Mouse (Mus musculus): Measurements from ENCODE around the gene Zdhhc19. TPM values are rescaled to one million over a fixed set of nuclear protein-coding genes. Genes with fewer than 3 reads are reported as not detected.

Gene Zdhhc19
- total and polyA plus RNA-seq, 3 experiments: 0.58 to 1.4 TPM; not detected in 1

DNA sequence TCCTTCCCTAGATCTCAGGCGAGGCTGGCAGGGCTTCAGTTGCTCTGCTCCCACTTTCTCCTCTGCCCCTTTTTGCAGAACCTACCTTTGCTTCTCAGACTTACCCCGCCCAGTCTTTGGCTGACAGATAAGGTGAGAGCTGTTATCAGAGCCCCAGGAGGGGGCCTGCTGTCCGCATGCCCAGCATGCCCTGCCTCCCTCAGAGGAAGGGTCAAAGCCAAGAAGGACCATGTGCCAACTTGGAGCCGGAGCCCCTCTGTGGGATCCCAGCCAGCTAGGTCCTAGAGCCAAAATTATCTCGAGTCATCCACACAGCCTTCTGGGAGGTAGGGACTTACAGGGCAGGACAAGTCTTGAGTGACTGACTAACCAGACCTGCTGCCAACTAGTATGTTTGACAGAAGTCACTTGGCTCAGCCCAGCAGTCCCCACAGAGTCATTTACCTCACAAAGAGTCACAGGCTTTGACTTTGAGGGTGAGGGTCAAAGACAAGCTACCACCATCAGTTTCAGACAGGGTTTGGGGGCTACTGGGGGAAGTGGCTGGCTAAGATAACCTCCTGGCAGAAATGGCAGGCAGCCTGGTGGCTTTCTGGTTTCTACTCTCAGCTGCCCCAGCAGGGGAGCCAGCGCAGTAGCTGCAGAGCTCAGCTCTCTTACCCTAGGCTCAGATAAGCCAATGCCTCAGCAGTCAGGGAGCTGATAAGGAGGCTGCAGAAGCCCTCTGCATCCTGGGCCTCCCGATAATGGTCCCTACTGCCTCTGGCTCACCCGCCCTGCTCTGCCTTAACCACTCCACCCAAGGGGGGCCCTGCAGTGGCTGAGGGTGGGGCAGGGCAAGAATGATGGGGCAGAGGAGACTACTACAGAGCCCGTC is 13.2 kb downstream of the Zdhhc19 start (continued):
- peak; percentile 57; the same call in 1 of the 2 replicates for TF ChIP-seq NELFE (IDR thresholded peaks at IDR 0.05; ENCODE audit: low read depth, low read length)
- TF ChIP-seq ZNF384 (IDR thresholded peaks at IDR 0.05; ENCODE audit: low read depth, low read length): peak; percentile 35; the same call in 1 of the 2 replicates
- TF ChIP-seq ZC3H11A (IDR thresholded peaks at IDR 0.05; ENCODE audit: low read depth, low read length): 0 out of 2 replicates have a peak, but pooled peaks have one; percentile 2
- 0 out of 2 replicates have a peak, but pooled peaks have one; percentile 8 for TF ChIP-seq MEF2A (IDR thresholded peaks at IDR 0.05; ENCODE audit: extremely low read depth, insufficient replicate concordance, low read depth, low read length, poor library complexity, severe bottlenecking)
- 0 out of 2 replicates have a peak, but pooled peaks have one; percentile 36 for TF ChIP-seq GABPA (IDR thresholded peaks at IDR 0.05; ENCODE audit: low read depth, low read length)

GRCm38 (mm10) chr16:32510399-32511337 is 14.6 kb downstream of the Zdhhc19 start:
- DNase-seq (ENCODE audit: low read depth, low spot score): peak; percentile 57
- H3K4me3 ChIP-seq (ENCODE audit: control insufficient read depth in 1 of 2, insufficient read depth in 1 of 2, low read depth in 2 of 2, low read length in 2 of 2): no peak overlapping the region

DNA sequence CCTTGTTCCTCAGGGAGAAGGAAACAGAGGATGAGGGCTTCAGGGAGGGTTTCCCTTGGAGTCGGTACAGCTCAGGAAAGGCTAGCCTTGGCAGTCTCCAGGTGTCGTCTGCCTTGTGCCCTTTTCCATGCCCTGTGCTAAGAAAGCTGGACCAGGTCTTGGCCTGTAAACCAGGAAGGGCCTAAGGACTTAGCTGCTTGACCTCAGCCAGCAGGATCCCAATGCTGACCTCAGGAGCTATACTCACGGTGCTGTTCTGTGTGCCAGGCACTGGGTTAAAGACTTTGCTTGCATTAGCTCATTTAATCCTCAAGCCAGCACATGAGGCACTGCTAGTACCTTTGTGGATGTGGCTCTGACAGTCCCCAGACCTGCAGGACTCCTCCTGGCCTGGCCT is 15.3 kb downstream of the Zdhhc19 start:
- peaks cover 19 to 35% of the 10 kb centered on the region in 2 experiments for H3K4me1 ChIP-seq (ENCODE audit: control insufficient read depth in 1 of 2, insufficient read depth in 2 of 2, low read length in 2 of 2)
- 0 out of 2 replicates have a peak overlapping the region, but pooled peaks have one; percentile 16 for H3K27ac ChIP-seq (ENCODE audit: control insufficient read depth, low read depth, low read length)
- no peak overlapping the region; the same call in 1 of the 2 replicates for H3K9ac ChIP-seq (ENCODE audit: control insufficient read depth, low read depth, low read length, poor library complexity, severe bottlenecking)
- no peak for DNase-seq (ENCODE audit: low read depth, low spot score)
- peaks cover 0 to 39% of the 10 kb centered on the region in 2 experiments; a peak in 2 of 4 replicates for H3K36me3 ChIP-seq (ENCODE audit: control insufficient read depth in 1 of 2, insufficient read depth in 2 of 2, low read length in 2 of 2)
- H3K79me2 ChIP-seq (ENCODE audit: control insufficient read depth, insufficient read depth, low read length, poor library complexity): no peaks in the 10 kb centered on the region; the same call in 1 of the 2 replicates
- H3K4me3 ChIP-seq (ENCODE audit: control insufficient read depth in 1 of 2, insufficient read depth in 1 of 2, low read depth in 2 of 2, low read length in 2 of 2): no peak overlapping the region
- no peaks in the 10 kb centered on the region for H3K27me3 ChIP-seq (ENCODE audit: control insufficient read depth in 1 of 2, insufficient read depth in 2 of 2, low read length in 2 of 2)
- H3K9me3 ChIP-seq (replicated peaks; ENCODE audit: insufficient read depth, low read length): no peaks in the 10 kb centered on the region
- no peak for TF ChIP-seq UBTF (IDR thresholded peaks at IDR 0.05; ENCODE audit: borderline replicate concordance, insufficient read depth, low read depth, low read length)
- no peak for TF ChIP-seq CHD1 (IDR thresholded peaks at IDR 0.05; ENCODE audit: low read depth, low read length)
- no peak for TF ChIP-seq ETS1 (IDR thresholded peaks at IDR 0.05; ENCODE audit: low read depth, low read length)
- TF ChIP-seq HCFC1 (IDR thresholded peaks at IDR 0.05; ENCODE audit: low read depth, low read length): no peak
- TF ChIP-seq GATA1 (IDR thresholded peaks at IDR 0.05; ENCODE audit: low read depth, low read length): no peak
- TF ChIP-seq TAL1 (IDR thresholded peaks at IDR 0.05; ENCODE audit: low read length): no peak
- TF ChIP-seq SMC3 (IDR thresholded peaks at IDR 0.05; ENCODE audit: low read depth, low read length): no peak
- TF ChIP-seq MEF2A (IDR thresholded peaks at IDR 0.05; ENCODE audit: extremely low read depth, insufficient replicate concordance, low read depth, low read length, poor library complexity, severe bottlenecking): no peak
- no peak for TF ChIP-seq POLR2AphosphoS2 (IDR thresholded peaks at IDR 0.05; ENCODE audit: low read length)
- TF ChIP-seq CHD2 (IDR thresholded peaks at IDR 0.05; ENCODE audit: low read length): no peak
- TF ChIP-seq USF2 (IDR thresholded peaks at IDR 0.05; ENCODE audit: borderline replicate concordance in 1 of 2, insufficient read depth in 1 of 2, low read depth in 1 of 2, low read length in 2 of 2): no peak
- no peak for TF ChIP-seq RCOR1 (IDR thresholded peaks at IDR 0.05; ENCODE audit: low read depth, low read length)
- TF ChIP-seq JUND (IDR thresholded peaks at IDR 0.05; ENCODE audit: low read depth, low read length): no peak
- no peak for TF ChIP-seq CTCF (IDR thresholded peaks at IDR 0.05 in 2 of 3, conservative IDR thresholded peaks at IDR 0.05 in 1 of 3; ENCODE audit: control insufficient read depth in 1 of 3, insufficient read depth in 1 of 3, low read depth in 2 of 3, low read length in 3 of 3, poor library complexity in 1 of 3, severe bottlenecking in 1 of 3)
- TF ChIP-seq TBP (IDR thresholded peaks at IDR 0.05; ENCODE audit: low read depth, low read length): no peak

More at GRCm38 (mm10) chr16:32510399-32511337, 14.6 kb downstream of the Zdhhc19 start:
- Histone ChIP-seq H3K9ac (ENCODE audit: control insufficient read depth, low read depth, low read length, poor library complexity, severe bottlenecking) (peak overlapping the region; percentile 69), H3K4me1 (ENCODE audit: control insufficient read depth in 1 of 2, insufficient read depth in 2 of 2, low read length in 2 of 2) (peaks cover 19 to 31% of the 10 kb centered on the region in 2 experiments), H3K27me3 (ENCODE audit: control insufficient read depth in 1 of 2, insufficient read depth in 2 of 2, low read length in 2 of 2) (no peaks in the 10 kb centered on the region), H3K9me3 (replicated peaks; ENCODE audit: insufficient read depth, low read length) (no peaks in the 10 kb centered on the region), H3K36me3 (ENCODE audit: control insufficient read depth in 1 of 2, insufficient read depth in 2 of 2, low read length in 2 of 2) (peaks cover 0 to 37% of the 10 kb centered on the region in 2 experiments; a peak in 2 of 4 replicates), H3K79me2 (ENCODE audit: control insufficient read depth, insufficient read depth, low read length, poor library complexity) (no peaks in the 10 kb centered on the region; the same call in 1 of the 2 replicates), H3K27ac (ENCODE audit: control insufficient read depth, low read depth, low read length) (peak overlapping the region; percentile 98)
- TF ChIP-seq CTCF (IDR thresholded peaks at IDR 0.05 in 2 of 3, conservative IDR thresholded peaks at IDR 0.05 in 1 of 3; ENCODE audit: control insufficient read depth in 1 of 3, insufficient read depth in 1 of 3, low read depth in 2 of 3, low read length in 3 of 3, poor library complexity in 1 of 3, severe bottlenecking in 1 of 3): no peak
- 0 out of 2 replicates have a peak, but pooled peaks have one; percentile 16 for TF ChIP-seq HCFC1 (IDR thresholded peaks at IDR 0.05; ENCODE audit: low read depth, low read length)
- TF ChIP-seq MAFK (IDR thresholded peaks at IDR 0.05; ENCODE audit: borderline replicate concordance, low read depth, low read length): no peak
- TF ChIP-seq USF2 (IDR thresholded peaks at IDR 0.05; ENCODE audit: borderline replicate concordance in 1 of 2, insufficient read depth in 1 of 2, low read depth in 1 of 2, low read length in 2 of 2): no peak
- TF ChIP-seq BHLHE40 (IDR thresholded peaks at IDR 0.05; ENCODE audit: borderline replicate concordance, low read depth, low read length): no peak
- TF ChIP-seq MXI1 (IDR thresholded peaks at IDR 0.05; ENCODE audit: low read depth, low read length): peak; percentile 36; the same call in 1 of the 2 replicates
- TF ChIP-seq JUND (IDR thresholded peaks at IDR 0.05; ENCODE audit: low read depth, low read length): no peak
- no peak for TF ChIP-seq GATA1 (IDR thresholded peaks at IDR 0.05; ENCODE audit: low read depth, low read length)
- peak; percentile 25; the same call in 1 of the 2 replicates for TF ChIP-seq TAL1 (IDR thresholded peaks at IDR 0.05; ENCODE audit: low read length)
- 0 out of 2 replicates have a peak, but pooled peaks have one; percentile 41 for TF ChIP-seq TBP (IDR thresholded peaks at IDR 0.05; ENCODE audit: low read depth, low read length)

All from MEL (cell line).